Mouse (Mus musculus) testis, postnatal 14 days (tissue): ENCODE data around the gene BC017158.

Experiments
- DNase-seq: peaks from one replicate; pipeline ENCODE4 v3.0.0; 2021; ENCODE audit warnings: low spot score

Gene BC017158

GRCm38 (mm10) chr7:128256783-128257334 lies 41.1 kb downstream of the BC017158 start:
- DNase-seq: peak; percentile 67

- DNase-seq: no peak
These were observed 42.2 kb downstream of the BC017158 start for GRCm38 (mm10) chr7:128255757-128256156.

- no peak for DNase-seq
These were observed 43.0 kb downstream of the BC017158 start for GRCm38 (mm10) chr7:128254978-128255377.

- no peak for DNase-seq
These were observed 45.4 kb downstream of the BC017158 start for GRCm38 (mm10) chr7:128252609-128253008.

- no peak for DNase-seq
These were observed 46.0 kb downstream of the BC017158 start for GRCm38 (mm10) chr7:128251946-128252345.

- no peak for DNase-seq
These were observed 48.0 kb downstream of the BC017158 start for GRCm38 (mm10) chr7:128249998-128250397.

GRCm38 (mm10) chr7:128248081-128249042 lies 49.6 kb downstream of the BC017158 start:
- DNase-seq: no peak

GRCm38 (mm10) chr7:128247443-128247842 lies 50.5 kb downstream of the BC017158 start:
- peak; percentile 75 for DNase-seq

- DNase-seq: no peak
These were observed 51.2 kb downstream of the BC017158 start, which contains the start of gene Tgfb1i1 for GRCm38 (mm10) chr7:128246496-128247391. TSS of gene Tgfb1i1 (plus strand) at chr7:128246812.

GRCm38 (mm10) chr7:128245547-128245946 lies 52.4 kb downstream of the BC017158 start:
- DNase-seq: no peak

- no peak for DNase-seq
These were observed 53.5 kb downstream of the BC017158 start for GRCm38 (mm10) chr7:128244410-128245025.

GRCm38 (mm10) chr7:128243921-128244320 lies 54.0 kb downstream of the BC017158 start:
- no peak for DNase-seq

GRCm38 (mm10) chr7:128242331-128242730 lies 55.6 kb downstream of the BC017158 start:
- no peak for DNase-seq

GRCm38 (mm10) chr7:128240131-128240784 lies 57.7 kb downstream of the BC017158 start:
- no peak for DNase-seq

- no peak for DNase-seq
These were observed 59.0 kb downstream of the BC017158 start for GRCm38 (mm10) chr7:128238991-128239390.

GRCm38 (mm10) chr7:128237927-128238778 lies 59.8 kb downstream of the BC017158 start, which contains the start of gene 9130023H24Rik:
TSS of gene 9130023H24Rik (minus strand) at chr7:128238031.
- DNase-seq: peak; percentile 99

- DNase-seq: no peak
These were observed 60.4 kb downstream of the BC017158 start for GRCm38 (mm10) chr7:128237593-128237926.

- peak; percentile 78 for DNase-seq
These were observed 60.9 kb downstream of the BC017158 start, which contains the start of gene Armc5 for GRCm38 (mm10) chr7:128236856-128237592. TSS of gene Armc5 (plus strand) at chr7:128237342.

- no peak for DNase-seq
These were observed 61.5 kb downstream of the BC017158 start for GRCm38 (mm10) chr7:128236426-128236825.
